Mouse (Mus musculus): ENCODE results near the gene Stmn1.
"Not testable (repeated sequence)": the region's sequence is repeated elsewhere in the genome, so short reads cannot be mapped to it uniquely, and the experiment has no call there.

The Stmn1 gene

DNA sequence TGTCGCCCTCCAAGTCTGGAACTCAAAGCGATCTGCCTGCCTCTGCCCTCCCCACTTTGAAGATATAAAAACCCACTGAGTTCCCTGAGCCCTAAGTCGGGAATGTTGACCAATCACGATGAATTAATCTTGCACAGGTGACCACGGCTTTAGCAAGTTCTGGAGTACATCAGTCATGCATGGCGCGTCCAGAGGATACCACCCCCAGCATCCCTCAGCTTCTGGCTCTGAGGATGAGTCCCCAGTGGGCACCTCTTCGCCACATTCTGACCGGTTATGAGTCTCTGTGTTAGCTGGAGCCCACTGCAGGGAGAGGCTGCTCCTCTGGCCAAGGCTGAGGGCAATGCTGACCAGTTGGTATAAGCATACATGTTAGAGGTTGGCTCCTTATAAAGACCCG is 16.1 kb downstream of the Stmn1 start:
- DNase-seq (ENCODE audit: extremely low read depth, low read depth, low spot score), result no peak

DNA sequence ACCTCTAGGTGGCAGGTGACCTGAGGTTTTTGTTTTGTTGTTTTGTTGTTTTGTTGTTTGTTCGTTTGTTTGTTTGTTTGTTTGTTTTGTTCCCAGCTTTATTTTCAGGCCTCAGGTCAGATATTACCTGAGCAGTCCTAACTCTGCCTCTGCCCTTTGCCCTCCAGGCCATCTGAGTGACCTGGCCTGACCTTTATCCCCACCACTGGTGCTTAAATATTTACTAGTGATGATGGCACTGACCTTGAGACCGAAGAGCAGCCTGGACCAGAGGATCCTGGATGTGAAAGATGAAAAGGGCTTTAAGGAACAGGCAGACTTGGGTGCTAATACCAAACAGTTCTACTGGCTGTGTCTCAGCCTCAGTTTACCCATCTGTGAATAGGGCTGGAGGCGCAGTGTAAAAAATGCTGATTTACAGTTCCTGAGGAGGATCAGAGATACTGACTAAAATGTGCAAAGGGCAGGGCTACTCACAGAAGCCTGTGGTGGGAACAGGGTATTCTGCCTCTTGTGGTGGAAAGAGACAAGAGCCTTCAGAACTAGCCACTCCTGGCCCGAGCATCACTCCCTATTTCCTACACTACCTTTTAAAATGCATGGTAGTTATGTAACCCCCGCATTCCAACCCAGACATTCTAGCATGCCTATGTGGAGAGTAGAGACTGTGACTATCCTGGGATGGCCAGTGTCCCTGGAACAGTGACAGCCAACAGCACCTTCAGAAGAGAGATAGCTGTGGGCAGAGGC is 17.2 kb downstream of the Stmn1 start:
- no peak for DNase-seq (ENCODE audit: extremely low read depth, low read depth, low spot score)

DNA sequence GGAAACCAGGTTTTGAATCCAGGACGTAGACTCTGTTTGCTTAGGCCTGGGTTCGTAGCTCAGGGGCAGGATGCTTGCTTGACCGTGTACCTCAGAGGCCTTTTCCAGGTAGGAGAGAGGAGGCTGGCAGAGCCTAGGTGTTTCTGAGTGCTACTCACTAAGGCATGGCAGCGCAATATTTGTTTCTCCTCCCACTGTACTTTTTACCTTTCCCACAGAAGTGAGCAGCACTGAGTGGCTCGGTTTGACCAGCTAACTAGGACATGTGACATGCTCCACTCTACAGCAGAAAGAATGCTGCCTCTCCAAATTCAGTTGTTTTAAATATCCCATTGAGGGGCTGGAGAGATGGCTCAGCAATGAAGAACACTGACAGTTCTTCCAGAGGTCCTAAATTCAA is 20.1 kb downstream of the Stmn1 start:
- DNase-seq (ENCODE audit: extremely low read depth, low read depth, low spot score), result no peak

DNA sequence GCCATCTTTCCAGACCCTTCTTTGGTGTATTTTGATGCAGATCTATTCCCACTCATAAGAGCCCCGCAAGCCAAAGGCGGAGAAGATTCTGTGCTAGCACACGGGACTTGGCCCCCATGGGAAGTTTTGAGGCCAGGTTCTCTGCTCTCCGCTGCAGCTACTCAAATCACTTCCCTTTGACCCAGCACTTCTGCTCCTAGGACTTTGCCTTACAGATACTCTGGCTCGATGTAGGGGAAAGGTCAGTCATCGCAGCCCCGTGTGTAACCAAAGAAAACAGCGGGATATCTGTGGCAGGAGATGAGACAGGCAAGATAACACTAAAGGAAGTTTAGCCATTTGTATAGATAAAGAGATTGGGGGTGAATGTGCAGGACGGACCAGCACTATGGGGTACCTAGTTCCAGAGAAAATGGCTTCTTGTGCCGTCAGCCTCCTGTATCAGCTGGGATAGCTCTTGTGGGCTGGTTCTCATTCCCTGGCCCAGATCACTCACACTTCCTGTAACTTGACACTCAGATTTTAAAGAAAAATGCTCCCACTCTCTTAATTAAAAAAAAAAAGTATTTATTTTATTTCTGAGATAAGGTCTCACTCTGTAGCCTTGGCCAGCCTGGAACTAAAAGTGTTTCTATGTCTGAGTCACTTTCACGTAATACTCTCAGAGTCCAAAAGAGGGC is 22.0 kb downstream of the Stmn1 start:
- DNase-seq (ENCODE audit: extremely low read depth, low read depth, low spot score), result no peak

DNA sequence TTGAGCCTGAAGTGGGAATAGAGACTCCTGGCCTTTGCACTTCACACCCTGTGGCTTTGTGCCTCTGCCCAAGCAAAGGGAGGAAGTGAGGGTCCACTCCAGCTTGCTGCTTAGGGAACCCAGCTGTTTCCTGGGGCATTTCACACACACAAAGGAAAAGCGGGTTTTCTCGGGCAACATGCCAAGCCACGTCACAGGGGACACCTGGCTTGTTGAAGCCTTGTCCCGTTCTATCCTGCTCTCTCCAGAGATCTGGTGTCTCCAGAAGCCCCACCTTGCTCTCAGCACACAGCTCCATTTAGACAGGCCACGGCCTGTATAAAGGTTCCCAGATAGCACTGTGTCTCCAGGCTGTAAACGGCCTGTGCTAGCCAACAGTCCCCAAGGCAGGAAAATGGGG is 23.6 kb downstream of the Stmn1 start:
- DNase-seq (ENCODE audit: extremely low read depth, low read depth, low spot score), result no peak

DNA sequence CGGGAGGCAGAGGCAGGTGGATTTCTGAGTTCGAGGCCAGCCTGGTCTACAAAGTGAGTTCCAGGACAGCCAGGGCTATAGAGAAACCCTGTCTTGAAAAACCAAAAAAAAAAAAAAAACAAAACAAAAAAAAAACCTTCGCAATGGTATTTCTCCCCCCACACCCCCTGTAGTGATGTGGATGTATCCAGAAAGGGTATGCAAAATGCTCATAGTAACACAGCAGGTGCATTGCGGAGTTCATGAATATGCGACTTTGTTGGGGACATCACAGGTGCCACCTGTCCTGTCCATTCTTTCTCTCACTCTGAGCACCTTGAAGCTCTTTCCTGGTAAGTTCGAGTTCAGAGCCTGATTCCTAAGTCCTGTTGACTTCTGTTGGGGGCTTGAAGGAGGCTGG is 26.0 kb downstream of the Stmn1 start:
- not testable (repeated sequence) for DNase-seq (ENCODE audit: extremely low read depth, low read depth, low spot score)

DNA sequence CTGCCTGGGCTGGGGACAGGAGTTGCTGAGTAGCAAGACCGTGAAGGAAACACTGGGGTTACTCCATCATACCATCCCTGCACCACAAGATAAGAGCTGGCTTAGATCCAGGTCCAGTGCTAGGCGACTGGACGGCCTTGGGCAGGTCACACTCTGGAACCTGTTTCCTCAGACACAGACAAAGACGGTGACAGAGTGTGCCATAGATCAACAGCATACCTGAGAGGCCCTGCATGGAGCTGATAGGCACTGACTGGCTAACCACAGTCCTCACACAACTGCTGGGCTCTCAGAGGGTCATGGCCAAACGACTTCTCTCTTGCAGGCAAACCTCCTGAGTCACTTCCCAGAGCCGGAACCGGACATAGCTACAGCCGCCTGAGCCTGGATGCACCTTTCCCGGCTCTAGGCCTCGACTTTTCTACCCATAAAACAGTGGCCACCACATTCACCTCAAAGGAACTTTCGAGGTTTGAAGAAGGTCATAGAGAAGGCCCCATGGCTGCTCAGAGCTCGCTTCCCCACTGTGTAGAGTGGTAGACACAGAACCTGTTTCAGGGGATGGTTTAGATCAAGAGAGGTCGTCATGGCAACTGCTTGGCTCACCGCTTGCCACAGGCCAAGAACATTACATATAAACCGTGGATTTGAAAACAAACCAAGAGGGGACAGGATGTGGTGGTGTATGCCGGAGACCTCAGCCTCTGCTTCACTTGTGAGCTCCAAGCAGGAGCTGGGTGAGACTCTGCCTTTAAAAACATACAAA is 26.8 kb downstream of the Stmn1 start:
- DNase-seq (ENCODE audit: extremely low read depth, low read depth, low spot score), result no peak

DNA sequence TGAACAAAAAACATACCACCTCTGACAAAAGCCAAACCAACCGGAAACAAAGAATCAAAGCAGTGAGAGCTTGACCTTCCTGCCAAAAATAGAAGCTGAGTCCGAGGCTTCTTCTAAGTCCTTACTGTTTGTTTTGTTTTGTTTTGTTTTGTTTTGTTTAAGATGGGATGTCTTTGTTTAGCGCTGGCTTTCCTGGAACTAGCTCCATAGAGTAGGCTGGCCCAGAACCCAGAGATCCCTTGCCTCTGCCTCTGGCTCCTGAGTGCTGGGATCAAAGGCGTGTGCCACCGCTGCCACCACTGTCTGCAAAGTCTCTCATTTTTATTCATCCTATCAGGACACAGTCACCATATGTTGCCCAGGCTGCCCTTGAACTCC is 27.4 kb downstream of the Stmn1 start:
- DNase-seq (ENCODE audit: extremely low read depth, low read depth, low spot score), result no peak

DNA sequence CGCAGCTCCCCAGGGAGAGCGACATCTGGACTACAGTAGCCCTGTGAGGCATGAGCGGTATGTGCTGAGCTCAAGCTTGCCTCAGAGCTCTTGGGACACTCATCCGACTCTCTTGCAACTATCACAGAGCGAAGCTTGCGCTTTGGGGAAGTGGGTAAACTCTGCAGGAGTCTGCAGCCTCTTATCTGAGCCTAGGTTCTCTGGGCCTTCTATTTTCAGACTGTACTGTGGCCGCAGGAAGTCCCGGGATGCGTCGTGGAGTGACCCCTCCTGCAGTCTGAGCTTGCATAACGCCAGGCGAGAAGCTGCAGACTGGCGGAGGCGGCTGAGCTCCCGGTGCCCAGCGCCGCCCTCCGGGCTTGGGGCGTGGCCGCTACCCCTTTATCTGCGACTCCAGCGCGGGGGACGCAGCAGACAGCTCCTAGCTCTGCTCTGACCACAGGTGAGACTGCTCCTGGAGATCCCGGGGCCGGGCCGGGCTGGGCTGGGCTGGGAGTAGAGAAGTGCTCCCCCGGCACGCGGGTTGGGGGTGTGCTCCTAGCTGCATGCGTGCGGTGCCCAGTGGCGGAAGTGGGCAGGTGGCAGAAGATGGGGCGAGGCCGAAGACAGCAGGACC is 28.6 kb downstream of the Stmn1 start, which contains the start of gene Paqr7:
Paqr7 (plus strand) TSS at position 103 of the 616 bp plus-strand sequence.
- no peak for DNase-seq (ENCODE audit: extremely low read depth, low read depth, low spot score)

DNA sequence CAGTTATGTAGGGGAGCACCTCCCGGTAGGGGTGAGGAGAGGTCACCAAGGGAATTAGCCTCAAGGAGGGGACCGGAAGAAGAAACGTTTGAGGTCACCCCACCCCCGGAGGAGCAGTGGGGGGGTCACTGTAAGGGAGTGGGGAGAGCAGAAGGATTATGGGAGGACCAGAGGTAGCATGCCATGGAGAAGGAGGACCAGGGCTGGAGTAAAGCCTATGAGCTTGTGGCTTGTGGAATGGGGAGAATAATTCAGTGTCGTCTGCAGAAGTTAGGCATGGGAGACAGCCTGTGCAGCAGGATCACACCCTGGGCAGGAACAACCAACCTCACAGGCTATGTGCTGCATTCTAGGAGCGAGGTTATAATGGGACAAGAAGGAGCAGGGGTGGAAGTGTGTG is 29.1 kb downstream of the Stmn1 start:
- no peak for DNase-seq (ENCODE audit: extremely low read depth, low read depth, low spot score)

DNA sequence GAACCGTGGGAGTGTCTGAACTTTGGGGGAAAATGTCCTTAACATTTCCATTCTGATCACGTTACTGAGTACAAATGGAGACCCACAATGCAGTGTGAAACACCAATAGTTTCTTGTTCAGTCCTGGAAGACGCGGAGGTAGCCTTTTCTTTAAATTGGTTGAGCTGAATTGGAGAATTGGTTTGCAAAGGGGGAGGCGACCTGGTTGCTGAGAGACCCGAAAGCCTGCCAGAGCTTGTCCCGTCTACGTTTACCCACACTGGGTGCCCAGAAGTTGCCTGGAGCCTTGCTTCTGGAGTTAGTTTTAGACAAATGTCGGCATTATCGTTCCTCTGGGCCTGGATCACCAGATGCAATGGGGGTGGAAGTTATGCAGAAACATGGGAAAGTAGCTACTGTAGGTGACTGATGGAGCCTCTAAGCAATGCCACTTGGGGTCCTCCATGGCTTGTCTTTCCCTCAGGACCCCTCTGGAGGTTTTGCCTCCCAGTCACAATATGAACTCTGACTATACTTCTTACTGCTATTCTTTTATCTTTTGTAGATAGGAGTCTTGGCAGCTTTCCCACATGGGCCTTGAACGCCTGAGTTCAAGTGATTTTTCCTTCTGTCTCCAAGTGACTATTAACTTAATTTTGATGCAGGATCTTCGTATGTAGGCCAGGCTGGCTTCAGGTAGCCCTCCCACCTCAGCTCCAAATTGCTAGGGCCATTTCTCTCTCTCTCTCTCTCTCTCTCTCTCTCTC is 30.0 kb downstream of the Stmn1 start:
- DNase-seq (ENCODE audit: extremely low read depth, low read depth, low spot score), result no peak

DNA sequence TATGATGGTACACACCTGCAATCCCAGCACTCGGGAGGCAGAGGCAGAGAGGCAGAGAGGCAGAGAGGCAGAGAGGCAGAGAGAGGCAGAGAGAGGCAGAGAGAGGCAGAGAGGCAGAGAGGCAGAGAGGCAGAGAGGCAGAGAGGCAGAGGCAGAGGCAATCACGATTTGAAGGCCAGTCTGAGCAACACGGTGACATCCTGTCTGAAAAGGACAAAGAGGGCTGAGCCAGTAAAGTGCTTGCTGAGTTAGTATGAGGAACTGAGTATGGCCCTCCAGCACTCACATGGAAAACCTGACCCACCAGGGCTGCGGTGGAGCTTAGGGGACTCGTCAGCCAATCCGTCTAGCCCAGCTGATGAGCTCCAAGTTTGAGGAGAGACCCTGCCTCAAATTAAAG is 30.9 kb downstream of the Stmn1 start:
- not testable (repeated sequence) for DNase-seq (ENCODE audit: extremely low read depth, low read depth, low spot score)

DNA sequence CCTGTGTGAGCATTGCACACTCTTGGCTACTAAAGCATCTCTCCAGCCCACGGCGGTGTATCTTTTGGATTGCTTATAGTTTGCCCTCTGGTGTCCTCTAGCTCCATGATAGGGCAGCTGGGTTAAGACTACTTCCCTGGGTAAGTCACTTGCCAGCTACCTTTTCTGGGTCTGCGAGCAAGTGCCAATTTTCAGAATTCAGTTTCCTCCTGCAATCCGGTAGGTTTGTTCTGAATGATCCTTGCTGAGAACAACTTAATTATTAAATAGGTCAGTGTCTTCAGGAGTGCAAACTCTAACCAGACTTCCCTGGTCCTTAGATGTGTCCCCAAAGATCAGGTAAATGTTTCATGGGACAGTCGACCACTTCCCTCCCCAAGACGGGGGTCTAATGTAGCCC is 33.0 kb downstream of the Stmn1 start:
- no peak for DNase-seq (ENCODE audit: extremely low read depth, low read depth, low spot score)

DNA sequence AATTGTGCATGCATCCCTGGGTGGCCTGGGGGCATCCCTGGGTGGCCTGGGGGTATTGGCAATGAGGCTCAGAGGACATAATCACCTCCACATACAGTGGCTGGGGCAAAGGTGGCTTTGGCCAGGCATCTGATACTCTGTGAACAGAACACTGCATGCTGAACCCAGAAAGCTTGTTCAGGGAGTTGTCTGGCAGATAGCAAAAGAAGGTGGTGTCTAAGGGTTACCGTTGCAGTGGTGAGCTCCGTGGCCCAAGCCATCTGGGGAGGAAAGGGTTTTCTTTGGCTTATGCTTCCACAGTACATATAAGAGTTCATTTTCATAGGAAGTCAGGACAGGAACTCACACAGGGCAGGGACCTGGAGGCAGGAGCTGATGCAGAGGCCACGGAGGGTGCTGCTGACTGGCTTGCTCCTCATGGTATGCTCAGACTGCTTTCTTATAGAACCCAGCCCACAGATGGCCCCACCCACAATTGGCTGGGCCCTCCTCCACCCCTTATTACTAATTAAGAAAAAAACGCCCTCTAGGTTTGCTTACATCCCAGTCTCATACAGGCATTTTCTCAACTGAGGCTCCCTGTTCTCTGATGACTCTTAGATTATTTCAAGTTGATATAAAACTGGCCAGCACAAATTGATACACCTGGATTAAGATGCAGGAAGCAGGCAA is 35.7 kb downstream of the Stmn1 start:
- DNase-seq (ENCODE audit: extremely low read depth, low read depth, low spot score), result no peak

DNA sequence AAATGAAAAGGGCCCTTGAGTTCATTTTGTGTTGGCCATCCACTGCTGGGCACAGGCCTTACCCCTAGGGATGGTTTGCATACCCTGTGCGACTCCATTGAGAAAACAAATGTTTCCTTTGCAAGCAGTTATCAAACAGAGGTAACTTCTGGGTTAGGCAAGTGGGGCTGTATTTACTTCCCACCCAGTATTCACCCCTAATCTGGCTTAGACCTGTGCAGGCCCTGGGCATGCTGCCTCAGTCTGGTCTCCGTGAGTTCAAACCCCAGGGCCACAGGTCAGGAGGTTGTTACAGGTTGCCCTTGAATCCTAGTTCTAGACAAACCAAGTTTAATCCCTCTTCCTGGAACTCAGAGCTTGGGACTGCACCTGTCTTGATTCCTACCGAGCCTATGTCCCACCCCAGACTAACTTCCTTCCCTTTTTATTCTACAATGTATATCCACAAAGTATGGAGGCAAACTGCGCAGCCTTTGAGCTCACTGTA is 37.2 kb downstream of the Stmn1 start:
- DNase-seq (ENCODE audit: extremely low read depth, low read depth, low spot score), result no peak

DNA sequence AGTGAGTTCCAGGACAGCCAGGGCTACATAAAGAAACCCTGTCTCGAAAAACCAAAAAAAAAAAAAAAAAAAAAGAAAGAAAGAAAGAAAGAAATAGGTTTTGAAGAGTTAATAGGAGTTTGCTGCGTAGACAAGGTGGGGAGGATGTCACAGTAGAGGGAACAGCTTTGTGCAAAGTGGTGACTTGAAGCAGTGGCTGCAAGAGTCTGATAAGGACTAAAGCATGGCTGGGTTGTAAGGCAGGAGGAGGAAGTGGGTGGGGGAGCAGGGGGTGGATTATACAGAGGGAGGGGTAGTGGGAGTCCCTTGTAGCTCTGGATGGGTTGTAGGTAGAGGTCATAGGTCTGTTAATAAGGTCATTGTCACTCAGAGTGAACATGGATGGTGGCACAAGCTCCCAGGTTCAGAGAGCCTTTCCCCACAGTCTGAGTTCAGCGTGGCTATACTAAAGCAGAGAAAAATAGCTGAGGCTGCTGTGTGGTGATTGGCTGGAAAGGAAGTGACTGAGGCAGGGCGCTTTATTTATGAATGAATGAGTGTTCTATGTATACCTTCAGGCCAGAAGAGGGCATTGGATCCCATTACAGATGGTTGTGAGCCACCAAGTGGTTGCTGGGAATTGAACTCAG is 38.0 kb downstream of the Stmn1 start:
- no peak for DNase-seq (ENCODE audit: extremely low read depth, low read depth, low spot score)

DNA sequence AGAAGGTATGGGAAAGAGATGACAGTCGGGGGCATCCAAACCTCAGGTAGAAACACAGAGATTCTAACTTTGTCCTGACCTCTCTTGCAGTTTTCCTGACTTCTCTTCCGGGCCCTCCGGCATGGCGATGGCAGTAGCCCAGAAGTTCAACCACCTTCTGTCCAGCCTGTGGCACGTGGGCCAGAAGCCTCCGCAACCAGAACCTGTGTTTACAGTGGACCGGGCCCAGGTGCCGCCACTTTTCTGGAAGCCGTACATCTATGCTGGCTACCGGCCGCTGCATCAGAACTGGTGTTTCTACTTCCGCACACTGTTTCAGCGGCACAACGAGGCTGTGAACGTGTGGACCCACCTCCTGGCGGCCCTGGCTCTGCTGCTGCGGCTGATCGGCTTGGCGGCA is 38.6 kb downstream of the Stmn1 start:
- no peak for DNase-seq (ENCODE audit: extremely low read depth, low read depth, low spot score)

DNA sequence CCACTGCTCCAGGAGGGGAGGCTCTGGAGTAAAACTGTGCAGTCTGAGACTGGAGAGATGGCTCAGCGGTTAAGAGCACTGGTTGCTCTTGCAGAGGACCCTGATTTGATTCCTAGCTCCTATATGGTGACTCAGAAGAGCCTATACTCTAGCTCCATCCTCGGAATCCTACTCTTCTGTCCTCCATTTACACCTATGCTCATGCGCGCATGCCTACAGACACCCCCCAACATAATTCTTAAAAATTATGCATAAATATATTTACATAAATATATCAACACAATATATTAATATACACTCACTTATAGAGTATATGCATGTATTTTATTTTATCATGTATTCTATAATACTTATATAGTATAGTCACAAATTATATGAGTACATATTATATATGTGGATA is 42.3 kb downstream of the Stmn1 start:
- DNase-seq (ENCODE audit: extremely low read depth, low read depth, low spot score), result no peak

DNA sequence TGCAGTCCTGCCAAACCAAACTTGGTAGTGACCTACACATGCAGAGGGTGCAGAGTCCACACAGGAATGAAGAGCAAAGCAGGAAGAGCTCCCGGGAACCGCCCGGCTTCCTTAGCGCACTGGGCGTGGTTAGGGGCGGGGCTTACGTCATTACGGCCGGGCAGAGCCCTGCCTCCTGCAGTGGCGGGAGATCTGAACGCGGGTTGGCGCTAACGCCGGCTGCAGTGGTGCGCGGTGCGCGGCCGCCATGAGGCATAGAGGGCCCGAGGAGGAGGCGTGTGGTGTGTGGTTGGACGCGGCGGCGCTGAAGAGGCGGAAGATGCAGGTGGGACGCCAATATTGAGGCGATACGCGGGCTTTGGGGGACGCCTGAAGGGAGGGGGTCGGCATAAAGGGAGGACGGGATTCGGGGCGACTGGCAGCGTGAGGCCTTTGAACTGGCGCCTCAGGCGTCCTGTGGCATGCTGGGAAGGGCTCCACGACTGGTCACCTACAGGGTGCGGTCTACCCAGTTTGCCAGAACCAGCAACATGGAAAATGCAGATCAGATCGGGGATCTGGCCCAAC is 42.8 kb downstream of the Stmn1 start, which contains the start of gene Aunip:
Aunip (plus strand) TSS at position 155 of the 567 bp plus-strand sequence.
- DNase-seq (ENCODE audit: extremely low read depth, low read depth, low spot score), result no peak

Measured in fat pad, adult 2 months (tissue).